Mouse (Mus musculus) gastrocnemius, adult 18-20 months (tissue): ENCODE results near the gene Mycl. TPM values are rescaled to one million over a fixed set of nuclear protein-coding genes. Genes with fewer than 3 reads are reported as not detected.
"Not testable (repeated sequence)": the region's sequence is repeated elsewhere in the genome, so short reads cannot be mapped to it uniquely, and the experiment has no call there.

Source experiments
- DNase-seq: peaks from one replicate; pipeline ENCODE4 v3.0.0; 2021; ENCODE audit warnings: low spot score
- total RNA-seq, 2 experiments: library from RNA; stranded (reverse); gene quantifications; 2 replicates each; pipeline ENCODE4 v1.2.3; 2021

Gene Mycl
- total RNA-seq, 2 experiments from 2014 or later: 0.12 to 0.64 TPM

DNA sequence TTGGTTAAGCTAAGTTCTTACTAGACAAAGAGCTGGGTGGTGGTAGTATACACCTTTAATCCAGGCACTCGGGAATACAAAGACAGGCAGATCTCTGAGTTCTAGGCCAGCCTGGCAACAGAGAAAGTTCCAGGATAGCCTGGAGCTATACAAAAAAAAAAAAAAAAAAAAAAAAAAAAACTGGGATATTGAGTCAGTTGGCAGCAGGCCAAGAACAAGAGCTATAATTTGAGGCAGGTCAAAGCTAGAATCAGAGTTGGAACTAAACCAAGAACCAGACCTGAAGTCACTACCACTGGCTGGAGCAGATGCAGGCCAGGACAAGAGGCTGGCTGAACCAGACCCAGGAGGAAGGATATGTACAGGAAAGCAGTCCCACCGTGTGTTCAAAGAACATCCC, 14.8 kb upstream of the Mycl start:
- DNase-seq: no peak

GRCm38 (mm10) chr4:122981238-122981637, 14.2 kb upstream of the Mycl start:
- DNase-seq: no peak

DNA sequence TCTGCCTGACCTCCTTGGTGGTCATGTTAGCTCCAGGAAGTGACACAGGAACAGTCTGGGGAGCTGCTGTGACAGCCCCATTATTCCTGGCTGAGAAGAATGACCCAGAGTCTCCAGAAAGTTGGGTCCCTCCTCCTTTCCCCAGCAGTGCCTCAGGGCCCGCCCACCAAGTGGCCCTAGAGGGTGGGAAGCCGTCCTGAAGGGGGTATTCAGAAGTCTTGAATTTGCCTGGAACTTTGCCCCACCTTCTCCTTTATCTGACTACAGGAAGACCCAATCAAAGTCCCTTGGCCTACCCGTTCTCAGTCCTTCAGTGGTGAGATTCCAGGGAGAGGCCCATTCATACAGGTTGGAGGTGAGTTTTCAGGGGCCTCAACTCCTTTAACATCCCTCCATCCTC, 13.5 kb upstream of the Mycl start:
- no peak for DNase-seq

DNA sequence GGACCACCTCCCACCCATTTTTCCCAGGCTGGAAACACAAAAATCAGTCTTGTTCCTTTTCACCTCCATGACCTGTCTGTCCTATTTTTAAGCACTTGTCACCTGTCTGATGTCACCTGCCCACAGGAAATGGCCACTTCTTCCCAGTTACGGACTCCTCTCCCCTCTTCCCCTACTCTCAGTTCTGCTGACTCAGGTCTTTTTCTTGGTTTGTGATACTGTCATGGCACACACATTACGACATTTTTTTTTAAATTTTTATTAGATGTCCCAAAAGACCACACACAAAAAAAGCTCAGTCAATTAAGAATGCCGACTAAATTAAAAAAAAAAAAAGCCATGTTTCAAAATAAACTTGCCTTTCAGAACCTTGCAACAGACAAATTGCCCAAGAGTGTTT, 12.9 kb upstream of the Mycl start:
- DNase-seq: no peak

DNA sequence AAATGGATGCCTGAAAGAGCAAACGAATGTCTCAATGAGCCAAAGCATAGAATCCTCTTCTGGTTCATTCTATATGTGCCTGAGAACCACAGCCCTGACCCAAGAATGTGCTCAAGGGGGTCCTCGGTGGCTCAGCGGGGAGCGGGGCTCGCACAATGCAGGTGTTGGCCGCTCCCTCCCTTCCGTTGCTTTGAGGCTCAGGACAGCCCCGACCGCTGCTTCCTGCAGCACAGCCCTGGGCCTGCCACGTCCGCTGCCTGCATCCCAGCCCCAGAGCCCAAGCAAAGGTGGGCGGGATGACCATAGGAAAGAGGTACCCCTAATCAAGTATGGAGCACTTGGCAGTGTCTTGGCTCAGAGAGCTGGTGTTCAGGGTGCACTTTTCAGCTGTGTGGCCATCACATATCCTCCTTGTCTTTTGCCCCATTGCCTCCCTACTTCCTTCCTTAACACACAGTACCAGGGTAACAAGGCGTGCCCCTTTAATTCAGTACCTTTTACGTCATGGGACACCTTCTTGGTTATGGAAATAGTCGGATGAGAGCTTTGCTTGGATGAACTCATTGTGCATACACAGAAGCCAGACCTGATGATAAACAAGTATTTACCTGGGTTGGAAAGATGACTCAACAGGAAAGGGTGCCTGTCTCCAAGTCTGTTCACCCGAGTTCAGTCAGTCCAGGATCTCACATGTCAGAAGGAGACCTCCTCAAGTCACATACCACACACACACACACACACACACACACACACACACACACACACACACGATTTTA, 11.8 kb upstream of the Mycl start:
- no peak for DNase-seq

GRCm38 (mm10) chr4:122985110-122985509, 10.3 kb upstream of the Mycl start:
- DNase-seq: peak; percentile 32

- DNase-seq: no peak
These were observed 8.0 kb upstream of the Mycl start for GRCm38 (mm10) chr4:122987421-122987820.

- not testable (repeated sequence) for DNase-seq
These were observed 7.4 kb upstream of the Mycl start for GRCm38 (mm10) chr4:122988004-122988403.

- DNase-seq: no peak
These were observed 4.3 kb upstream of the Mycl start for GRCm38 (mm10) chr4:122991177-122991576.

- DNase-seq: no peak
These were observed 3.2 kb upstream of the Mycl start for GRCm38 (mm10) chr4:122992276-122992675.

GRCm38 (mm10) chr4:122996221-122996617, 767 bp downstream of the Mycl start:
- DNase-seq: no peak

- DNase-seq: no peak
These were observed 1.3 kb downstream of the Mycl start for GRCm38 (mm10) chr4:122996618-122997381.

DNA sequence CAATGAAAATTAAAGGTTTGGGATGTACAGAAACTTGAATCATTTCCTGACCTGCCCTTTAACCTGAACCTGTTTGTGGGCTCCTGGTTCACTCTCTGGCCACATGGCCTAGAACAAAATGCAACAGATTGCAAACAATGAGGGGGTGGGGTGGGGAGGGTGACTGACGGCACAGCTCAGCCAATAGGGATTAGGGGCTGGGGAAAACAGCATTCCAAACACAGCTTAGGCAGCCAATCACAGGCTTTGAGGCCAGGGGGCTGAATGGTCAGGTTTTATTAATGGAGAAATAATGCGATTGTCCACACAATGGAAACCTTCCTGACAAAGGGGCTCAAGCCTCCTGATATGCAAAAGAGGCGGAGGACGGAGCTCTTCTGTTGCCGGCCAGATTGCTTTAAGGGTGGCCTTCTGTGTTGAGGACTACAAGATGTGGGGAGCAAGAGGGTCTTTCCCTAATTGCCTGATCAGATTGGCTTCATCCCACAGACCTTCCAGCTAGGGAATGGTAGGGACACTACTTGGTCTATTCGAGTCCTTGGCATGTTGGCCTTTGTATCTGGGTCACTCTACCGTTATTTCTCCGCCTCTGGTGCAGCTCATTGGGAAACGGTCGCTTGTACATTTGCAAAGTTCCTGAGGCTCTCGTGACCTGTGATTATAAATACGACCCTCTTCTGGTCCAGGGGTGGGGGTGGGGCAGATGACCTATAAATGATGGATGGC, 3.2 kb downstream of the Mycl start:
- DNase-seq: no peak

- DNase-seq: no peak
These were observed 3.8 kb downstream of the Mycl start for GRCm38 (mm10) chr4:122999263-122999691.

GRCm38 (mm10) chr4:123000130-123000529, 4.7 kb downstream of the Mycl start:
- DNase-seq: no peak

DNA sequence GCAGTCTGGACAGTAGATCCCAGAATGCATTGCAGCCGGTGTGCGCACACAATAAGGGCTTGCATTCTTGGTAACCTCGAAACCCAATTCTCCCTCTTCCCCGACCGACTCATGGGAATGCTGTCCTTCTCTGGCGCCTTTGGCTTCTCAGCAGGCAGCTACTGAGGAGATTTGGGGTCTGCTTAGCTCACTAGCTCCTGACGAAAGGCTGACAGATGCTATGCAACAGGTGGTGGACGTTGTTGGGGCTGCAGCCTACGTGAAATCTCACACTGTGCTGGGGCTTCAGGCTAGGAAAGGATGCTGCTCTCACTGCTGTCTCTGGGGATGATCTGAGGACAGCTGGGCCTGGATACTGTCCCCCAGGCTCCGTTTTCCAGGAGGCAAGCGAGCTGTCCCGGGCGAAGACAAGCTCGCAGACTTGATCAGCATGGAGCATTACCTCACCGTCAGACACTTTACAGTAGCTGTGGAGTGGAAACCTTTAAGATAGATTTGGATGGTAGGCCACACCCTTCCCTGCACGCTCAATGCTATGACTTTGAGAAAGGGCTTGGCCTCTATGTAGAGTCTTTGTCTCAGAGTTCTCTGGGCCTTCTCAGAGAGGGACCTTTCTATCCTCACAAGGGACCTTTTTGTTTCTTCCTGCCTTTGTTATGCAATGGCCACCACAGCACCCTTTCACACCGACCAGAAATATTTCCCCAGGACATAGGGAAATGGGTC, 5.3 kb downstream of the Mycl start:
- DNase-seq: no peak

DNA sequence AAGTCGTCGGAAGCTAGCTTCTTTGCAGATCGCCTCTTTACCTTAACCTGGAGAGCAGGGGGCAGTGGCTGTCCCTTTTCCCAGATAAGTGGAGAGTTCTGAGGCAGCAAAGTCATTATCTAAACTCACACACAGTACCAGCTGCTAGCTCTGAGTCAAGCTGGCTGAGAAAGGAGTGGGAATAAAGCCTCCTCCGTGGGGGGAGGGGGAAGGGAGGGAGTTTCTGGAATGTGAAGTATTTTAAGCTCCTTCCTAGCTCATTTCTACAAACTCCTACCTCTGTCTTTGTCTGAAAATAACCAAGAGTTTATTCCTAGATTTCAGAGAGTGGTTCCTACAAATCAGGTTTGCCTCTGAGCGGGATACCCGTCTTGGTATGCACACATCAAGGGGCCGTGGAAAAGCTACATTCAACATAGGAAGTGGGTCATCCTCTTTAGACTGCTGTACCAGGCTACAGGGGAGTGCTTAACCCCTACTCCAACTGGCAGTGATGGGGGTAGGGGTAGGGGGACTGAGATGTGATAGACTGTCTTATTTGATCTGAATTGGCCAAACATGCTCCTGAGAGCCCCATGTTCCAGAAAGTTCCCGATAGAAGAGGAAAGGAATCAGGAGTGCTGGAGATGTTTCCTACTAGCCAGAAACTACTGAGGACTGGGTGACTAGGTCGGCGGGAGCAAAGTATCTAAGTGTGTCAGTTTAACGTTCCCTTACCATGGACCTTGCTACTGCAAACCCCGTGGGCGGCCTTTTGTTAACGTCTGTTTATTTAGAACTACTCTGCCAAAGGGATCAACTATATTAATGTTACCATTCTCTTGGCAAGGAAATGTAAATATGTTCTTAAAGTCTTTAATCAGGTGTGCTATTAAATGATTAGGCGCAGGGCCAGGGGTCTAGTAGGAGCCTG, 9.9 kb downstream of the Mycl start:
- DNase-seq: no peak

DNA sequence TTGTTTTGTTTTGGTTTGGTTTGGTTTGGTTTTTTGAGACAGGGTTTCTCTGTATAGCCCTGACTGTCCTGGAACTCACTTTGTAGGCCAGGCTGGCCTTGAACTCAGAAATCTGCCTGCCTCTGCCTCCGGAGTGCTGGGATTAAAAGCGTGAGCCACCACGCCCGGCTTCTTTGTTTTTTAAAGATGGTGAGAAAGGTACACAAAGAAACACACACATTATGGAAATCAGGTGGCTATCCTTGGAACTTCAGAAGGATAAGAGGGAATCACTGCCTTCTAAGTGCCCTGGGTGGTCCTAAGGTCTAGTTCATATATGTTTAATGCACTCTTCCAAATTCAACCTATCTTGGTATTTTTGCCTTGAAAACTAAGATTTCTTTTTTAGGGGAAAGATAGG, 17.0 kb downstream of the Mycl start:
- not testable (repeated sequence) for DNase-seq

DNA sequence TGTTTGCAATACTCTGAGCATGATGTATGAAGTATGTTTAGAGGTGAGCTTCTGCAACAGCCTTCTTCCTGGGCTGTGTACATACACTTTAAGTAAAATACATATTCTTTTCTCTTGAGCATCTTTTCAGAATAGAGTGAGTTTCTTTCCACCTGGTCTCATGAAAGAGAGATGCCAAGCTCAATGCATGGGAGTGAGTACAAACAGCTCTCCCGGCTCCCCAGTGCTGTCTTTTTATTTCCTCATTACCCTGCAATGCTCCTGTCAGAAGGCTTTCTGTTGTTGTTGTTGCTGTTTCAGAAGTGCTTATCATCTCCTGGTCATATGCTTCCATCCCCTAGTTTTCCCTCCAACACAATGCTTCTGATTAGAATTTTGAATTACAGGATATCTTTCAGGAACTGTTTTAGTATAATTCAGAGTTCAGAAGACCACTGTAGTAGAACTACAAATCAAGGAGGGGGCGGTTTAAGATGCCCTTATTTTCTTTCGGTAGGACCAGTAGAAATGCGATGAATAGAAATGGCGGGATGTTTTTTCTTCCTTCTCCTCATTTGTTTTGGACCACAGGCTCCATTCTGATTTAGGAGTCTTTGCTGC, 18.0 kb downstream of the Mycl start:
- DNase-seq: no peak

DNA sequence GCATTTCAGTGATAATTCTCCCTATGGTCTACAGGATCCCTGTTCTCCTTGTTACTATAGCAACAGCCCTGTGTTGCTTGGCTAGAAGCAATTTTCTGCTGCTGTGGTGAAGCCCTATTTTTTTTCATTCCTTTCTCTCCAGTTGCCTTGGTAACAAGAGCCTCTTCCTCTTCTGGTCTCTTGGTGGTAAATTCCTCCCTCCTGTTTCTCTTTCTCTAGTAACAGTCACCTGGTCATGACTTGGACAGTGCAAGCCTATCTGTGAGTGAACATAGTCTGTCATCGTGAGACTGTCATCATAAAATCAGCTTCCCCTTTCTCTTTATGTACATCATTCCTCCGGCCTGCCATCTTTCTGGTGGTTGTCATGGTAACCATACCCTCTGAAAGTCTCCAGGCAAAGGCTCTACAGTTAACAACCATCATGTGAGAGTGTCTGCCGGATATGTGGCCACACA, 18.5 kb downstream of the Mycl start:
- no peak for DNase-seq
